Mouse (Mus musculus) large intestine, adult 2 months (tissue): ENCODE results near the gene Ppp2r5e. TPM values are rescaled to one million over a fixed set of nuclear protein-coding genes. Genes with fewer than 3 reads are reported as not detected.

Experiments used
- polyA plus RNA-seq: library from polyadenylated mRNA; depleted of rRNA; stranded (reverse); fragments of >200 nt; gene quantifications from 2 replicates; pipeline ENCODE4 v1.2.3, GENCODE M21; 2012; rRNA removed

Gene Ppp2r5e
- polyA plus RNA-seq, 1 experiment, result 5.7 TPM

Other genes with a start within 250 kb of the Ppp2r5e start
- not detected in 2 replicates for gene Gphb5, start 179.5 kb downstream of the Ppp2r5e start, polyA plus RNA-seq
- 3.1 and 3.3 TPM in 2 replicates for gene Wdr89, start 73.3 kb upstream of the Ppp2r5e start, polyA plus RNA-seq
- 20.7 and 25.7 TPM in 2 replicates for gene Sgpp1, start 139.5 kb upstream of the Ppp2r5e start, polyA plus RNA-seq
- gene Syne2, start 221.9 kb upstream of the Ppp2r5e start, polyA plus RNA-seq, result 22.3 and 37.0 TPM in 2 replicates